Mouse (Mus musculus) kidney, adult 2 months (tissue): Measurements from ENCODE around the gene Kif18a.

ENCODE experiments used
- CTCF ChIP-seq: fragments of 200-500 bp; conservative IDR thresholded peaks from 2 replicates; pipeline ENCODE4 v1.5.1; 2011; ENCODE audit warnings: low read depth, mild to moderate bottlenecking, control low read depth, low read length, moderate library complexity, mixed read lengths; ENCODE audit not compliant: insufficient read depth, insufficient read length
- POLR2A ChIP-seq: fragments of 200-500 bp; IDR thresholded peaks from one replicate; pipeline ENCODE4 v1.6.1; 2011; ENCODE audit warnings: low read depth, low read length, control low read depth

- TF ChIP-seq CTCF (no peak), POLR2A (no peak)
Measured at GRCm38 (mm10) chr2:109277593-109277992, 2.9 kb upstream of the Kif18a start.
